Mouse (Mus musculus): ENCODE results near the gene Olfr364-ps1.

The Olfr364-ps1 gene

DNA sequence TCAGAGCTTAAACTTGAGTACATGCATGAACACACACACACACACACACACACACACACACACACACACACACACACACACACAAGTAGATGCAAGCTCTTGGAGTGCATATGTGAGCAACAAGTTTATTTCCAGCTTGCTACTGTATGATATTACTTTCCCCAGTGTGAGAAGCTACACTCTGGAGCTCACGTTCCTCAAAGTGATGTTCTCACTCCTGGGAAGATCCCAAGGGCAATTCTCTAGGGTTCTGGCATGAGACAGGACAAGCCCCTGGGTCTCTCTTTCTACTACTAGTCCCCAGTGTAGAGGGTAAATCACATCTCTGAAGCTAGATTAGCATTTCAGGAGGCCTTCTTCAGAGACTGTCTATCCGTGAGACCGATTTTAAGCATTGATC lies at the start of gene Olfr364-ps1:
Gene Olfr364-ps1, plus strand, starts transcription at position 301 of the 400 bp plus-strand sequence.
- no peak for DNase-seq (ENCODE audit: low spot score)

GRCm38 (mm10) chr2:37117810-37118209 lies 21.3 kb upstream of the Olfr364-ps1 start, which contains the start of gene Olfr362:
Olfr362 (minus strand) TSS chr2:37117910.
- DNase-seq (ENCODE audit: low spot score), result no peak

DNA sequence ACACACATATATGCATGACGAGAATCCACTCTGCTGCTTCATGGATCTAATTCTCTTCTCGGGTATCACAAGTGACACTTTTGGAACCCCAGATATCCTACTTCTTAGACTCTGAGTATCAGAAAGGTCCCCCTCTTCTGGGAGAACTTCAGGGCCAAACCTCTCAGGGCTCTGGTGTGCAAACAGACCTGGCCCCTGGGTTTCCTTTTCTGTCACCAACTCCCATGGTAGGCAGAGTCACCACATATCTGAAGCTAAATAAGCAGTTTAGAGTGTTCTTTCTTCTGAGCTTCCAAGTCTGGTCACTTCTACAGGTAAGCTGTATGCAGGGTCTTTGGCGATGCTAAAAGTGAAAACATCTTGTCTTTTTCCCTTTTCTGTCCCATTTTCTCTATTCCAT lies 48.8 kb downstream of the Olfr364-ps1 start, which contains the start of gene Olfr365:
Gene Olfr365, plus strand, starts transcription at position 301 of the 400 bp plus-strand sequence.
- DNase-seq (ENCODE audit: low spot score), result no peak
